Mouse (Mus musculus) small intestine, adult 2 months (tissue): Measurements from ENCODE around the gene Bri3bp. TPM values are rescaled to one million over a fixed set of nuclear protein-coding genes. Genes with fewer than 3 reads are reported as not detected.
"Not testable (repeated sequence)": the region's sequence is repeated elsewhere in the genome, so short reads cannot be mapped to it uniquely, and the experiment has no call there.

ENCODE experiments used
- H3K27ac ChIP-seq: fragments of 200-500 bp; 2 replicates; pipeline ENCODE4 v1.5.1; 2012; ENCODE audit warnings: low read depth, low read length, control low read depth, inconsistent platforms; ENCODE audit not compliant: insufficient read depth
- H3K27me3 ChIP-seq: fragments of 200-500 bp; 2 replicates; pipeline ENCODE4 v1.6.1; 2012; ENCODE audit warnings: mild to moderate bottlenecking, moderate library complexity, low read length, inconsistent platforms; ENCODE audit not compliant: control insufficient read depth, insufficient read depth
- H3K36me3 ChIP-seq: fragments of 200-500 bp; 2 replicates; pipeline ENCODE4 v1.6.1; 2012; ENCODE audit warnings: mild to moderate bottlenecking, low read length, control low read depth, inconsistent platforms; ENCODE audit not compliant: control insufficient read depth, insufficient read depth
- H3K4me1 ChIP-seq: fragments of 200-500 bp; 2 replicates; pipeline ENCODE4 v1.6.1; 2012; ENCODE audit warnings: low read length, inconsistent platforms, mixed read lengths; ENCODE audit not compliant: control insufficient read depth, insufficient read depth, insufficient read length
- H3K4me3 ChIP-seq: fragments of 200-500 bp; 2 replicates; pipeline ENCODE4 v1.5.1; 2012; ENCODE audit warnings: low read depth, mild to moderate bottlenecking, control low read depth, inconsistent platforms, low read length, moderate library complexity
- CTCF ChIP-seq: fragments of 200-500 bp; IDR thresholded peaks from 2 replicates; pipeline ENCODE4 v1.5.1; 2012; ENCODE audit warnings: low read depth, mild to moderate bottlenecking, control low read depth, inconsistent platforms, low read length, moderate library complexity, mixed read lengths; ENCODE audit not compliant: insufficient replicate concordance, insufficient read length; ENCODE audit errors: extremely low read depth
- POLR2A ChIP-seq: fragments of 200-500 bp; IDR thresholded peaks from 2 replicates; pipeline ENCODE4 v1.6.1; 2012; ENCODE audit warnings: low read depth, mild to moderate bottlenecking, control low read depth, inconsistent platforms, low read length, moderate library complexity
- WGBS: fragments of 180-500 bp; shearing (Covaris S2); methylation state at CpG from one replicate; pipeline ENCODE4 v1.1.7; 2018; 5-methylcytosine and 5-hydroxymethylcytosine counted together
- polyA plus RNA-seq: library from polyadenylated mRNA; depleted of rRNA; stranded (reverse); fragments of >200 nt; gene quantifications from 2 replicates; pipeline ENCODE4 v1.2.3, GENCODE M21; 2012

The Bri3bp gene
- polyA plus RNA-seq, 1 experiment, result 33.5 TPM

DNA sequence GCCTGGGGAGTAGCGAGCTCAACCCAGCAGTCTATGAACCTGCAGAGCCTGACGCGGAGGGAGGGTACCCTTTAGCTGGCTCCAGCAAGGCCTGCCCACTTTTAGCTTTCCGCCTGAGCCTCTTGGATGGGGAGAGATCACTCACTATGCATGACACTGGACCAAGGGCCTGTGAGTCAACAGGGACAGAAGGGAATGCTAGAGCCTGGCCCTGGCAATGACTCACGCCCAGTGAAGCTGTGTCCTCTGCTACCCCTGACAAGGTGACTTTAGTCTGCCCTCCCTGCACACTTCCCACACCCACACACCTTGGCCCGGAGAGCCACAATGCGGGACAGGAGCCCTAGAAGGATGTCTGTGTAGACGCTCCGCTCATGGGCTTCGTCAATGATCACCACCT, 15.0 kb upstream of the Bri3bp start:
- WGBS, result 96% methylated on average over 10 of the region's 10 CpGs
- H3K4me1 ChIP-seq, result no peaks in the 10 kb centered on the region
- TF ChIP-seq POLR2A (no peak), CTCF (no peak)
- no peak overlapping the region for H3K27ac ChIP-seq
- peaks cover 74% of the 10 kb centered on the region for H3K36me3 ChIP-seq
- no peaks in the 10 kb centered on the region for H3K27me3 ChIP-seq
- H3K4me3 ChIP-seq, result no peak overlapping the region

DNA sequence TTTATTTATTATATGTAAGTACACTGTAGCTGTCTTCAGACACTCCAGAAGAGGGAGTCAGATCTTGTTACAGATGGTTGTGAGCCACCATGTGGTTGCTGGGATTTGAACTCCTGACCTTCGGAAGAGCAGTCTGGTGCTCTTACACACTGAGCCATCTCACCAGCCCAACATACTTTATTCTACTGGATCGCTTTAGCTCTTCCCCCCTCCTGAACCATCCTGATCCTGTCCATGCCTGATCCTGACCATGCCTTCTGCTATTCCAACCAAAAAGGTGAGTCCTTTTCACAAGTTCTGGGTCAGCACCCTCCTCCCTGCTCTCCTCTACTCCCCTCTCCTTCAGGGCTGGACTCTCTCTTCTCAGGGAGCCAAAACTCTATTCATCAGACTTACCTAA, 9.0 kb upstream of the Bri3bp start:
- WGBS, result 80% methylated on average over 2 of the region's 2 CpGs
- not testable (repeated sequence) for H3K27ac ChIP-seq, H3K4me3 ChIP-seq, H3K27me3 ChIP-seq
- Histone ChIP-seq H3K36me3 (peaks cover 31% of the 10 kb centered on the region), H3K4me1 (peaks cover 13% of the 10 kb centered on the region; the same call in 1 of the 2 replicates)

DNA sequence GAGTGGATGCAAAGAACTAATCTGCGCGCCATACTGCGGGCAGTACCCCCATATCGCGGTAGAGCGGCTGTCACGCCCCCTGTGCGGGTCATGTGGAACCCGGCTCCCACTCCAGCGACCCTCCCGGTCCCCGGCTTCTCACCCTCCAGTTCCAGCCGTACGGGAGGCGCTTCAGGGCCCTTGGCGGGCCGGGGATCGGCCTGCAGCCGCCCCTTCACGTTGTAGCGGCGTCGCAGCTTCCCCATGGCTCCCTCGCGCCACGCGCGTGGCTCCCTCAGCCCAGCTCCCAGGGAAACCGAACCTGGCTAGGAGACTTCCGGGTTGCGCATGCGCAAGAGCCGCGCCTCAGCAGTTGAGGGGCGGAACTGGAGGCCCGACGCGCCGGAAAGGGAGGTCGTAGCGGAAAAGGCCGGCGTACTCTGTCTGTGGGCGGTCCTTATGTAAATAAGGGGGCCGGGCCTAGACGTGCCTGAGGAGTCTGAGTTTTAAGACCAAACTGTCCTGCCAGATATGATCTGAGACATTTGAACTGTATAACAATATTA, 7.5 kb upstream of the Bri3bp start, which contains the start of gene Dhx37:
TSS of gene Dhx37 (minus strand) at position 329 of the 545 bp plus-strand sequence.
- H3K4me3 ChIP-seq, result peak within 1 kb of the TSS; percentile 83
- no peaks in the 10 kb centered on the region for H3K27me3 ChIP-seq
- peaks cover 13% of the 10 kb centered on the region; the same call in 1 of the 2 replicates for H3K4me1 ChIP-seq
- no peak within 1 kb of the TSS for H3K27ac ChIP-seq
- under 1% methylated on average over 46 of the region's 46 CpGs for WGBS
- no peak for TF ChIP-seq CTCF
- peak; percentile 69 for TF ChIP-seq POLR2A
- H3K36me3 ChIP-seq, result peaks cover 19% of the 10 kb centered on the region

DNA sequence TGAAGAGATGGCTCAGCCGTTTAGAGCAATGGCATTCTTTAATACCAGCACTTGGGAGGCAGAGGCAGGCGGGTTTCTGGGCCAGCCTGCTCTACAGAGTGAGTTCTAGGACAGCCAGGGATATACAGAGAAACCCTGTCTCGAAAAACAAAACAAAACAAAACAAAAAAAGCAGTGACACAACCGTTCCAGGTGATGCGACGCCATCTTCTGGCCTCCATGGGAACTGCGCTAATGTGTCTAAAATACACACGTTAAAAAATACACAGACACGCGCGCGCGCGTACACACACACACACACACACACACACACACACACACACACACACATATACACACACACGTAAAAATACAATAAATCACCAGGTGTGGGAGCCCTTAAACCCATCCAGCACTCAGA, 7.0 kb upstream of the Bri3bp start:
- H3K36me3 ChIP-seq, result peaks cover 14% of the 10 kb centered on the region
- 60% methylated on average over 15 of the region's 15 CpGs for WGBS
- not testable (repeated sequence) for H3K4me3 ChIP-seq, H3K27ac ChIP-seq, H3K27me3 ChIP-seq
- H3K4me1 ChIP-seq, result peaks cover 13% of the 10 kb centered on the region; the same call in 1 of the 2 replicates

DNA sequence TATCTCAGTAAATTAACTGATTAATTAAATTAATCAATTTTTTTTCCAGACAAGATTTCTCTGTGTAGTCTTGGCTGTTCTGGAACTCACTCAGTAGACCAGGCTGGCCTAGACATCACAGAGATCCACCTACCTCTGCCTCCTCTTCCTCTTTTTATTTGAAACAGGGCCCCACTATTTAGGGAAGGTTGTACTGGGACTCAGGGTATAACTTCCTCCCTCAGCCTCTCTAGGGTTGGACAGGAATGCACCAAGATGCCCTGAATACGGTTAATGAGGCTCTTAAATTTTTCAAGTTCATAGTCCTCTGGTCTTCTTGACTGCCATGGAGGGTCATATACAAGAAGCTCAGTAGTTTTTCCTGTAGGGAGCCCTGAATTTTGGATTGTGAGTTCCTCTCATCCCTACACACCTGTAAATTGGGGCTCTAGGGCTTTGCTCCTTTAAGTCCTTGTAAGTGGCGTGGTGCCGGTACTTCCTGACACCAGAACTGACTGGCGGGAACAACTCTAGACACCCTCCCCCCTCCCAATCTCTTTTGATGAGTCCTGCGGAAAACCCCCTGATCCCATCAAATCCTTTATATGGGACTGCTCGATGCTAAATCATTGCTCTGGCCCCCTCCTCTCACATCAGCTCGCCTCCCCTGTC, 660 bp upstream of the Bri3bp start:
- Histone ChIP-seq H3K4me3 (peak overlapping the region; percentile 95), H3K27me3 (no peaks in the 10 kb centered on the region), H3K36me3 (no peaks in the 10 kb centered on the region), H3K4me1 (peaks cover 8% of the 10 kb centered on the region; the same call in 1 of the 2 replicates), H3K27ac (peak overlapping the region; percentile 32)
- WGBS, result 4% methylated on average over 7 of the region's 7 CpGs
- TF ChIP-seq CTCF, result no peak
- TF ChIP-seq POLR2A, result no peak

DNA sequence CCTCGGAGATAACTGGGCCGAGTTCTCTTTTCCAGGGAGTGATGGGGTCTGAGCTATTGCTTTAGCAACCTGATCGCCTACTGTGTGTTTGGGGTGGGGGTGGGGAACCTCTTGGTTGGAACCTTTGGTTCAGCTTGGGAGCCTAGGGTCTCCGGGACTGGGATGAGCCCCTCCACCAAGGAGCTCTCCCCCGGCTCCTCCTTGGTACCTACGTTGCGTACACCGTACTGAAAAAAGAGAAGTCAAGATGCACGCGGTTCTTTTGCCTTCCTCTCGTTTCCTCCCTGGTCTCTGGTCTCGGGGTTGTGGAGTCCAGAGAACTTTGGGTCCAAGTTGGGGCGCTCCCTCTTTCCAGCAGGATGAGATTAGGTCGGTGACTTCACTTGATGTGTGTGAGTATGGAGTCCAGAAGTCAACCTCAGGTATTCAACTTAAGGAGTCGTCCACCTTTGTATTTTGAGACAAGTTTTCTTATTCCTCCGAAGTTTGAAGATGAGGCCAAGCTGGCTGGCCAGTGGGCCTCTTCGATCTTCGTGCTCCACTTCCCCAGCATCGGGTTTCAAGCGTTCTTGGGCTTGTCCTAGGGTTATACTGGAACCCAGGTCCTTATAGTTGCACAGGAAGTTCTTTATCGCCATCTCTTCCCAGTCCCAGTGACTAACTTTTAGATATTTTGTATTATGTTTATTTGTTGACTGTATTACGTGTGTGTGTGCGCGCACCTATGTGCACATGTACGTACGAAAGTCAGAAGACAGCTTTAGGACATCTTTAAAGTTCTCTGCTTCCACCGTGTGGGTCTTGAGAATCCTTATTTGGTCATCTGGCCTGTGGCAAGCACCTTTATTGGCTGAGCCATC, 998 bp downstream of the Bri3bp start:
- Histone ChIP-seq H3K27ac (peak overlapping the region; percentile 62), H3K4me1 (peaks cover 6% of the 10 kb centered on the region; the same call in 1 of the 2 replicates), H3K36me3 (no peaks in the 10 kb centered on the region), H3K27me3 (no peaks in the 10 kb centered on the region), H3K4me3 (peak overlapping the region; percentile 95)
- TF ChIP-seq POLR2A, result peak; percentile 18; the same call in 1 of the 2 replicates
- no peak for TF ChIP-seq CTCF
- WGBS, result 24% methylated on average over 27 of the region's 27 CpGs

DNA sequence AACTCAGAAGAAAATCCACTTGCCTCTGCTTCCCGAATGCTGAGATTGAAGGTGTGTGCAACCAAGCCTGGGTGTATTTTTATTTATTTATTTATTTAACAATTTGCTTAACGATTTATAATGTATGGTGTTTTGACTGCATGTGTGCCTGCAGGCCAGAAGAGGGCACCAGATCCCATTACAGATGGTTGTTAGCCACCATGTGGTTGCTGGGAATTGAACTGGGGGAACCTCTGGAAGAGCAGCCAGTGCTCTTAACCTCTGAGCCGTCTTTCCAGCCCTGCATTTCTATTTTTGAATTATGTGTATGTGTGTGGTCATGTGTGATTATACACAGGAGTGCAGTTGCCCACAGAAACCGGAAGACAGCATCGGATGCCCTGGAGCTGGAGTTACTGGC, 2.0 kb downstream of the Bri3bp start:
- H3K27ac ChIP-seq, result no peak overlapping the region
- H3K4me1 ChIP-seq, result peaks cover 6% of the 10 kb centered on the region; the same call in 1 of the 2 replicates
- TF ChIP-seq POLR2A, result no peak
- peak; percentile 24; the same call in 1 of the 2 replicates for TF ChIP-seq CTCF
- no peak overlapping the region for H3K4me3 ChIP-seq
- no peaks in the 10 kb centered on the region for H3K36me3 ChIP-seq
- H3K27me3 ChIP-seq, result no peaks in the 10 kb centered on the region
- WGBS, result 87% methylated on average over 5 of the region's 5 CpGs
